Mouse (Mus musculus): ENCODE measurements around the gene Spast.
"Not testable (repeated sequence)": the region's sequence is repeated elsewhere in the genome, so short reads cannot be mapped to it uniquely, and the experiment has no call there.

Gene Spast

GRCm38 (mm10) chr17:74323844-74324243, 14.9 kb upstream of the Spast start, which contains the start of gene Dpy30:
Gene Dpy30, minus strand, starts transcription at chr17:74323944.
- no peak for DNase-seq (ENCODE audit: extremely low read depth, insufficient read length, low spot score)

GRCm38 (mm10) chr17:74327195-74327594, 11.6 kb upstream of the Spast start:
- not testable (repeated sequence) for DNase-seq (ENCODE audit: extremely low read depth, insufficient read length, low spot score)

GRCm38 (mm10) chr17:74328146-74328545, 10.6 kb upstream of the Spast start:
- not testable (repeated sequence) for DNase-seq (ENCODE audit: extremely low read depth, insufficient read length, low spot score)

GRCm38 (mm10) chr17:74331049-74331676, 7.6 kb upstream of the Spast start:
- DNase-seq (ENCODE audit: extremely low read depth, insufficient read length, low spot score) = no peak

- DNase-seq (ENCODE audit: extremely low read depth, insufficient read length, low spot score) = peak; percentile 98
Measured at GRCm38 (mm10) chr17:74338225-74338931, 409 bp upstream of the Spast start.

GRCm38 (mm10) chr17:74341151-74341550, 2.4 kb downstream of the Spast start:
- DNase-seq (ENCODE audit: extremely low read depth, insufficient read length, low spot score) = no peak

GRCm38 (mm10) chr17:74363592-74363991, 24.8 kb downstream of the Spast start:
- DNase-seq (ENCODE audit: extremely low read depth, insufficient read length, low spot score) = no peak

GRCm38 (mm10) chr17:74376916-74377315, 38.1 kb downstream of the Spast start:
- no peak for DNase-seq (ENCODE audit: extremely low read depth, insufficient read length, low spot score)

GRCm38 (mm10) chr17:74386657-74387056, 47.9 kb downstream of the Spast start:
- no peak for DNase-seq (ENCODE audit: extremely low read depth, insufficient read length, low spot score)

- DNase-seq (ENCODE audit: extremely low read depth, insufficient read length, low spot score) = no peak
Measured at GRCm38 (mm10) chr17:74389847-74390246, 51.1 kb downstream of the Spast start.

- no peak for DNase-seq (ENCODE audit: extremely low read depth, insufficient read length, low spot score)
Measured at GRCm38 (mm10) chr17:74394381-74394780, 55.6 kb downstream of the Spast start.

GRCm38 (mm10) chr17:74394855-74395254, 56.1 kb downstream of the Spast start:
- DNase-seq (ENCODE audit: extremely low read depth, insufficient read length, low spot score) = no peak

- peak; percentile 92 for DNase-seq (ENCODE audit: extremely low read depth, insufficient read length, low spot score)
Measured at GRCm38 (mm10) chr17:74395383-74396065, 56.7 kb downstream of the Spast start, which contains the start of gene Slc30a6. Gene Slc30a6, plus strand, starts transcription at chr17:74395608.

GRCm38 (mm10) chr17:74396766-74397165, 58.0 kb downstream of the Spast start:
- DNase-seq (ENCODE audit: extremely low read depth, insufficient read length, low spot score) = no peak

GRCm38 (mm10) chr17:74397173-74397572, 58.4 kb downstream of the Spast start:
- DNase-seq (ENCODE audit: extremely low read depth, insufficient read length, low spot score) = no peak

GRCm38 (mm10) chr17:74402486-74403222, 63.9 kb downstream of the Spast start:
- DNase-seq (ENCODE audit: extremely low read depth, insufficient read length, low spot score) = no peak

GRCm38 (mm10) chr17:74406487-74406886, 67.7 kb downstream of the Spast start:
- no peak for DNase-seq (ENCODE audit: extremely low read depth, insufficient read length, low spot score)

- DNase-seq (ENCODE audit: extremely low read depth, insufficient read length, low spot score) = no peak
Measured at GRCm38 (mm10) chr17:74409722-74410121, 70.9 kb downstream of the Spast start.

- no peak for DNase-seq (ENCODE audit: extremely low read depth, insufficient read length, low spot score)
Measured at GRCm38 (mm10) chr17:74413324-74413723, 74.5 kb downstream of the Spast start.

- no peak for DNase-seq (ENCODE audit: extremely low read depth, insufficient read length, low spot score)
Measured at GRCm38 (mm10) chr17:74414671-74415070, 75.9 kb downstream of the Spast start.

GRCm38 (mm10) chr17:74416841-74417360, 78.1 kb downstream of the Spast start:
- peak; percentile 50 for DNase-seq (ENCODE audit: extremely low read depth, insufficient read length, low spot score)
